Mouse (Mus musculus): ENCODE measurements around the gene Osbpl7.

The Osbpl7 gene

DNA sequence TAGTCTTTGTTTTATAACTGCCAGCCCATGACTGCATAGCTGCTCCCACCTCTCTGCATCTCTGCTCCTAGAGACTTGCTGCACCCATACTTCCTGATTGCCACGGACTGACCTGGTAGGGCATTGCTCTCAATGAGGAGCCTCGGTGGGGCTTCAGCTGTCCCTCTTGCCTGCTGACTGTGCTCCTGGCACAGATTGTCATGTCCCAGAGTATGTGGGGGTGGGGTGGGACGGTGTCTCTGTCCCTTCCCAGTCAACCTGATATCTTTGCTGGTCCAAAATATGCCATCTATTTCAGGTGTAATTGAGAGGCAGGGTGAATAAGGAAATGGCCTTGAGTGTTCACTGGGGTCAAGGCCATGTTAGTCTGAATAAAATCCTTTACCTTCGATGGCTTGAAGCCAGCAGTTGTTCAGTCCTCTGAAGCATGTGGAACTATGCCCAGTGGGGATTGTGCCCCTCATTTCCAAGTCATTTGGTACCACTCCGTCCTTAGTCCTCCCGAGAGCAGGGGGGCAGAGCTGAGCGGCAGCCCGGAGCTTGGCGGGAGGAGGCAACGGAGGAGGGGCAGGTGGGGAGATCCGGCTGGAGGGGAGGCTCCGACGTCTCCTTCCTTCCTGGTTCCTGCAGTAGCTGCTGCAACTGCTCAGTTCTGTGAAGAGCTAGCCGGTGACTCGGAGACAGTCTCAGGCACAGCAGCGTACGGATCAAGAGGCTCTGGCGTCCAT is at the start of gene Osbpl7:
Osbpl7 (plus strand) TSS at position 413 of the 728 bp plus-strand sequence.
- peak; percentile 82 to 86 for DNase-seq

- DNase-seq: no peak
Measured at GRCm38 (mm10) chr11:97003170-97003569, 47.3 kb upstream of the Osbpl7 start.

- no peak for DNase-seq
Measured at GRCm38 (mm10) chr11:97007093-97007794, 43.2 kb upstream of the Osbpl7 start.

DNA sequence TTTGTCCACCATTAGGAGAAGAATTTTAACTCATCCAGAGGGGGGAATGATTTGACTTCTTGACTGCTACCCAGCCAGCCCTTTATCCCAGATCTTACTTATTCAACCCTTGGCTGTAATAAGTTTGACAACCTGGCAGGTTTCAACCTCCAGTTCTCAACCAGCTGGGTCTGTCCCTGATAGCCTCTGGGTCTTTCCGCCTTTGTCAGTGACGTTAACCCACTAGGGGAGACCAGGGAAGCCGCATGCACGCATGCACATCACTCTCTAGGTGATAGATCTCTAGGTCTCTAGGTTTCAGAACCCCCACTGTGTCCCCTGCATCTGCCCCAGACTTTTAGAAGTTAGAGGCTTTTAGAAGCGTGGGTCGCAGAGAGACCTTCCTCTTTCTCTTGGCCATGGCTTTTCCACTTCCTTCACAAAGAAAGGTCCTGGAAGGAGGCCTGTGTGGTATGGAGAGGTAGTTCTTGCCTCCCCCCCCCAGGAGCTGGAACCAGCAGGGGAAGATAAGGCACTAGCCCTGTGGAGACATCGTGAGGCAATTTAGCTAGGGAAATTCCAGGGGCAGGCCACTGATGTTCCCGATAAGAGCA is 41.1 kb upstream of the Osbpl7 start:
- no peak for DNase-seq

- DNase-seq: peak in 1 of 2 experiments; percentile 30
Measured at GRCm38 (mm10) chr11:97013121-97013670, 37.2 kb upstream of the Osbpl7 start, which contains the start of gene Sp6. Sp6 (plus strand) TSS chr11:97013394.

GRCm38 (mm10) chr11:97017696-97018582 is 32.5 kb upstream of the Osbpl7 start:
- no peak for DNase-seq

DNA sequence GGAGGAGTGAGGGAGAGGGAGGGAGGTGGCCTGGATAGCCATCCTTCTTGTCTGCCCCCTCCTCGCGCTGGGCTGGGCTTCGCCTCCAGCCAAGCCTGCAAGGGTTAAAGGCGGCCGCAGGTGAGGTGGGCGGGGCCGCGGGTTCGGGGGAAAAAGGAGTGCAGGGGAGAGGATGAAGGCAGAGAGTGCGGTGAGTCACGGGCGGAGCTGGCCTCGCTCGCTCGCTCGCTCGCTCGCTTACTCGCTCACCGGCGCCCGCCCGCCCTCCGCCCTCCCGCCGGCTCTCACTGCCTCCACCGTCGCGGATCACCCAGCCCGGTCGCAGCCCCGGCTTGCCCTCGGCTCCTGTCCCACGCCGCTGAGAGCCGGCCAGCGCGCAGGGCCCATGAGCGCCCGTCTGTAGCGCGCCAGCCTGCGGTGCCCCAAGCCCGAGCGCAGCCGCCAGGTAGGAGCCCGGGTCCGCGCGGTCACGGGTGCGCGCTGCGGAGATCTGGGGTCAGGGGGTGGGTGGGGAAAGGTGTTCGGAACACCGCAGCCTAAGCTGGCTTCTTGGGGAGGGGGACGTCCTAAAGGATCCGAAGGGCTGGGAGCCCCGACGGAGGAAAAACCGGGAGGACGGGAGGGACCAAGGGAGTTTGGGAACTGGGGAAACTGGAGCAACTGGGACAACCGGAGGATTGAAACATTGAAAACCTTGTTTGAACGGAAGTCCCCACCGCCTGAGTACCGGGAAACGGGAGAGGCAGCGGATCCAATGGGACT is 31.7 kb upstream of the Osbpl7 start:
- no peak for DNase-seq

- no peak for DNase-seq
Measured at GRCm38 (mm10) chr11:97019345-97019708, 31.1 kb upstream of the Osbpl7 start.

- no peak for DNase-seq
Measured at GRCm38 (mm10) chr11:97021121-97021765, 29.2 kb upstream of the Osbpl7 start.

- DNase-seq: peak; percentile 76 to 88
Measured at GRCm38 (mm10) chr11:97021873-97022484, 28.4 kb upstream of the Osbpl7 start.

GRCm38 (mm10) chr11:97024977-97025376 is 25.5 kb upstream of the Osbpl7 start:
- no peak for DNase-seq

GRCm38 (mm10) chr11:97025721-97026344 is 24.6 kb upstream of the Osbpl7 start:
- peak; percentile 90 to 96 for DNase-seq

DNA sequence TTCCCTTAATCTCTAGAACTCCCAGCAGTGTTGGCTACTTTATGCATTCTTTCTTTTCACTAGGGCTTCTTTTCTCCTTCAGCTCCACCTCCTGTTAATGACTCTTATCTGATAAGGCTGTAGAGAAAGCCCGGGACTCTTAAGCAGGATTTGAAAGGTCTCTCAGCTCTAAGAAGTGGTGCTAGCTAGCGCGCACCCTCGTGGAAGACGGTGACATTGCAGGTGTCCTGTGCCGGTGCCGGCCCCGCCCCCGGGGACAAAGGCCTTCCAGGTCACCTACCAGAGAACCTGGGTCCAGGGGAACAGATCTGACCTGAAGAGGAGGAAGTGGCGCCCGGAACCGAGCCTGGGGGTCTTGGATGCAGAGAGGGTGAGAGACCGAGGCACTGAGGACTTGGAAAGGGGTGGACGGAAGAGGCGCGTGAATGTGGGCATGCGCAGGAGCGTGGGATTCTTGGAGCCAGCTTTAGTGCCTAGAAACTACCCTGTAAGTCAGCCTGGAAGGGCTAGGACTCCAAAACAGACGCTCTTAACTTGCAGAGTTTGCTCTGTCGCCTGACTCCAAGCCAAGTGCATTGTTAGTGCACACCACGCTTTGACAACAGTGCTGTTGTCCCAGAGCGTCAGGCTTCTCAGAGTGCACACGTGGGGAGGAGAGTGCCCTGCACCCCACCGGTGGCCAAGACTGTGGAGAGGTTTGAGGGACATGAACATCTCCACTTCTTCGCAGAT is 20.6 kb upstream of the Osbpl7 start, which contains the start of gene Scrn2:
Scrn2 (plus strand) TSS at position 253 of the 732 bp plus-strand sequence.
- peak; percentile 89 to 90 for DNase-seq

- DNase-seq: no peak
Measured at GRCm38 (mm10) chr11:97030426-97030825, 20.0 kb upstream of the Osbpl7 start.

DNA sequence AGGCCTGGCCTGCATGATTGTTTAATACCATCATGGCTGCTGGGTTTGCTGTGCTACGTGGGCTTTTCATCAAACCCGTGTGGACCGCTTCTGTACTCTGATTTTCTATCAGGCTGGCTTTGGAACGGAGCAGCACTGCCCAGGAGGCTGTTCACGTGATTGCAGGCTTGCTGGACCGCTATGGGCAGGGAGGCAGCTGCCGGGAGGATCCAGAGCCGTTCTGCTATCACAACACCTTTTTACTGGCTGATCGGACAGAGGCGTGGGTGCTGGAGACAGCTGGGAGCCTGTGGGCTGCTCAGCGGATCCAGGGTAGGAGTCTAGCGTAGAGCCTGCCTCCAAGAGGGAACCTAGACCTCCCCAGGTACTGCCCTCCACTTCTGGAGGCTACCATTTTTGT is 18.5 kb upstream of the Osbpl7 start:
- DNase-seq: no peak

DNA sequence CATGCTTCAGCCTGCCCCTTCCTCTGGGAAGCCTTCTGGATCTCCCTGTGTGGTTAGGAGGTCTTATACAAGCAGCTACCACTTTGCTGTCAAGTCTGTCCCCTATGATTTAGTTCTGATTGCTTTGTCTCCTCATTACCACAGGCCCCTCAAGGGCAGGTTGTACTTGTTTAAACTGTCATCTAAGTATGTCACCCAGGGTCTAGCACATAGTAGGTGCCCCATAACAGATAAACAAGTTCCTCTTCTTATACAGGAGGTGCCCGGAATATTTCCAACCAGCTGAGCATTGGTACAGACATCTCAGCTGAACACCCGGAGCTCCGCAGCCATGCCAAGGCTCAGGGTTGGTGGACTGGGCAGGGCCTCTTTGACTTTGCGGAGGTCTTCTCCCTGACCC is 17.9 kb upstream of the Osbpl7 start:
- DNase-seq: no peak

- no peak for DNase-seq
Measured at GRCm38 (mm10) chr11:97033781-97034180, 16.6 kb upstream of the Osbpl7 start.

DNA sequence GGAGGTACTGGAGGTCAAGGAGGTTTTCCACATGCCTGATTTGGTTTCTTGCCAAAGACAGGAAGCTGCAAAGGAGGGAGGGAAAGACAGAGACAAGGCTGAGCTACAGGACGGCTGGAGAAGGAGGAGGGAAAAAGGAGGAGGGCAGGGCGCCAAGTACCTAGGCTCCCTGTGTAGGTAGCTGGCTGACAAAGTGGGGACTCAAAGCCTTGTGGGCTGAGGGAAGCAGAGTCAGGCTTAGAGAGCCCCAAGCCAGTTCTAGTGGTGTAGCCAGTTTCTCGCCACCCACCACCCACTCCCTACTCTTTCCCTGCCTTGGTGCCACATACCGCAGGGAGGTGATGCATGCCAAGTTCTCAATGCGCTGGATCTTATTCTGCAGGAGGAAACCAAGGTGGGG is 14.3 kb upstream of the Osbpl7 start:
- peak; percentile 73 to 83 for DNase-seq

- no peak for DNase-seq
Measured at GRCm38 (mm10) chr11:97038881-97039280, 11.5 kb upstream of the Osbpl7 start.
